Mouse (Mus musculus) thymus, adult 2 months (tissue): Measurements from ENCODE around the gene Ostm1. TPM values are rescaled to one million over a fixed set of nuclear protein-coding genes. Genes with fewer than 3 reads are reported as not detected.
A peak's percentile ranks its signal among the peaks of the same experiment; 100 is the strongest.

Experiments used
- DNase-seq: peaks from one replicate; pipeline ENCODE4 v3.0.0; 2021
- H3K27ac ChIP-seq: fragments of 200-500 bp; 2 replicates; pipeline ENCODE4 v1.5.1; 2012; ENCODE audit warnings: low read length, control low read depth; ENCODE audit not compliant: control insufficient read depth, insufficient read depth
- H3K27me3 ChIP-seq: fragments of 200-500 bp; 2 replicates; pipeline ENCODE4 v1.6.1; 2012; ENCODE audit warnings: mild to moderate bottlenecking, low read length, moderate library complexity, mixed read lengths; ENCODE audit not compliant: control insufficient read depth, insufficient read depth
- H3K36me3 ChIP-seq: fragments of 200-500 bp; 2 replicates; pipeline ENCODE4 v1.6.1; 2012; ENCODE audit warnings: mild to moderate bottlenecking, low read length, moderate library complexity; ENCODE audit not compliant: control insufficient read depth, insufficient read depth
- H3K4me1 ChIP-seq: fragments of 200-500 bp; replicated peaks from 2 replicates; pipeline ENCODE4 v1.6.1; 2012; ENCODE audit warnings: low read length; ENCODE audit not compliant: control insufficient read depth, insufficient read depth
- H3K4me3 ChIP-seq: fragments of 200-500 bp; 2 replicates; pipeline ENCODE4 v1.5.1; 2012; ENCODE audit warnings: mild to moderate bottlenecking, low read length, control low read depth, moderate library complexity; ENCODE audit not compliant: control insufficient read depth, insufficient read depth
- CTCF ChIP-seq: fragments of 200-500 bp; IDR thresholded peaks from 2 replicates; pipeline ENCODE4 v1.5.1; 2012; ENCODE audit warnings: mild to moderate bottlenecking, control low read depth, low read length, moderate library complexity, borderline replicate concordance; ENCODE audit not compliant: control insufficient read depth, poor library complexity, insufficient read depth; ENCODE audit errors: extremely low read depth
- POLR2A ChIP-seq: fragments of 200-500 bp; IDR thresholded peaks from 2 replicates; pipeline ENCODE4 v1.6.1; 2012; ENCODE audit warnings: mild to moderate bottlenecking, low read length, control low read depth, moderate library complexity; ENCODE audit not compliant: control insufficient read depth, poor library complexity, insufficient read depth; ENCODE audit errors: extremely low read depth
- WGBS: fragments of 180-500 bp; shearing (Covaris S2); methylation state at CpG from one replicate; pipeline ENCODE4 v1.1.7; 2018; 5-methylcytosine and 5-hydroxymethylcytosine counted together
- polyA plus RNA-seq: library from polyadenylated mRNA; depleted of rRNA; stranded (reverse); fragments of >200 nt; gene quantifications from 2 replicates; pipeline ENCODE4 v1.2.3, GENCODE M21; 2012

The Ostm1 gene
- polyA plus RNA-seq, 1 experiment, result 63.0 TPM

DNA sequence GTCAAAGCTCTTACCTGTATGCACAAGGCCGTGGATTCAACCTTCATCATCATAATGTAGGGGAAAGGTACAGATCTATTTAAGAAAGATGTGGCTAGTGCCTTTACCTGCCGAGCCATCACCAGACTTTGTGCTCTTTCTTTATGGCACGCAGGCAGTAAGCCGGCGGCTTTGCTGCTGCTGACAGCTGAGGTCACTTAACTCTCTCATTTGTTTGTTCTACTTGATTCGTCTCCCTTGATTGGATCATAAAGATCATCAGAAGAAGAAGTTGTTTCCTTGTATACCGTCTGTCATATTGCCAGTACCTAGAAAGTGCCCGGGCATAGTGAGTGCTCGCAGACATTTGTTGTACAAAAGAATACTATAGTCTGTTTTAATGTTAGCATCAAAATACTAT is 114.8 kb downstream of the Ostm1 start:
- no peaks in the 10 kb centered on the region for H3K27me3 ChIP-seq
- DNase-seq, result peak; percentile 24
- peak overlapping the region; percentile 98 for H3K27ac ChIP-seq
- TF ChIP-seq CTCF (no peak), POLR2A (no peak)
- 70% methylated on average over 9 of the region's 9 CpGs for WGBS
- peak overlapping the region; percentile 20 for H3K4me3 ChIP-seq
- H3K36me3 ChIP-seq, result peaks cover 34% of the 10 kb centered on the region
- peaks cover 26% of the 10 kb centered on the region for H3K4me1 ChIP-seq

DNA sequence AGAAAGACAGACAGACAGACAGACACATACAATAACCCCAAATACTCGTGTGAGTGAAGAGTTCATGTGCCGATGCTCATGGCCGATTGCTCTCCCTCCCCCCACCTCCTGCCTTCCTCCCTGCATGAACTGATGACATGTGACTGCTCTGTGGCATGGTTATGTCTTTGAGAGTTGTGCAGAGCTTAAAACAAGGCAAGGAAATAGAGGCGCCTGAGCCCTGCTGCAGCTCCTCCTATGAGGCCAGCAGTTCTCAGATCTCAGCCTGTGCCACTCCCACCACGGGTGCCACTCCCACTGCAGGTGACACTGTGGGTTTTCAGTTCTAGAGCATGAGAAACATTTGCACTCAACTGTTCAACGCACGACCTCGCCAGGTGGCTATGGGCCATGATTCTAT is 115.4 kb downstream of the Ostm1 start:
- WGBS, result 6% methylated on average over 8 of the region's 8 CpGs
- Histone ChIP-seq H3K36me3 (peaks cover 36% of the 10 kb centered on the region), H3K27me3 (no peaks in the 10 kb centered on the region), H3K4me3 (no peak overlapping the region), H3K4me1 (peaks cover 21% of the 10 kb centered on the region), H3K27ac (peak overlapping the region; percentile 98)
- peak; percentile 92 for DNase-seq
- TF ChIP-seq POLR2A (peak; percentile 74), CTCF (no peak)

DNA sequence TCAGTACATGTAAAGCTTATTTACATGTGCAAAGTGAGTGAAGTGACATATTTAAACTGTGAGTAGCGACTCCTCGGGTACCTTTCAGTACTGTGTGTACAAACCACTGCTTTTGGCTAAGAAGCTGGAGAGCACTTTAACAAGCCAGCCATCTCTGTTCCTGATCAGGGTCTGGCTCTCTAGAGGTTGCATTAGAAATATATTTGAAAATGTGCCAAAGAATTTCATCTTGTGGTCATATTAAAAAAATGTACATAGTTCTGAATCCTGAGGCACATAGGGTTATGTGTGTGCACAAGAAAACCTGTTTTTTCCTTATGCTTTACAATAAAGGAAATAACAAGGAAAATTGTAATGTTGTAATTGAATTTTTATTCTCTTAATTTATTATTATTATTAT is 118.5 kb downstream of the Ostm1 start:
- Histone ChIP-seq H3K4me1 (peaks cover 16% of the 10 kb centered on the region), H3K27ac (peak overlapping the region; percentile 48; the same call in 1 of the 2 replicates), H3K36me3 (peaks cover 44% of the 10 kb centered on the region), H3K27me3 (no peaks in the 10 kb centered on the region), H3K4me3 (no peak overlapping the region)
- TF ChIP-seq CTCF (no peak), POLR2A (no peak)
- no peak for DNase-seq
- WGBS, result 94% methylated on average over 2 of the region's 2 CpGs

DNA sequence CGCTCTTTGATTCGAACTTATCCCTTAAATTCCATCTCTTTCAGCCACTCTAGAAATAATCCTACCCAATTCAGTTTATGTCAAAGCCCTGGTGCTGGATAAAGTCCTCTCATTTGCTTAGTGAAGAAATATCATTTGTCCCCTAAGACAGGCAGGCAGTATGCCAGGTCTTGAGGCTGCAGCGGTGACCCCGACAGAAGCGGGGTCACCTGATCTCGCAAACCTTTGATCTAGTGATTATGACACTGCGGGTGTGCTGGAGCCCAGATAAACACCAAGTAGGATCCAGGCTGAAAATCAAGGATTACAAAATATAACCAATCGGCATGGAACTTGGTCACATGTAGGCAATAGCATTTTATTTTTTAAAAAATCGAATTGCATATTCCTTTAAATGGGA is 131.1 kb downstream of the Ostm1 start:
- H3K27me3 ChIP-seq, result peaks cover 3% of the 10 kb centered on the region; the same call in 1 of the 2 replicates
- TF ChIP-seq CTCF (no peak), POLR2A (no peak)
- WGBS, result 47% methylated on average over 9 of the region's 9 CpGs
- H3K36me3 ChIP-seq, result no peaks in the 10 kb centered on the region
- DNase-seq, result no peak
- no peak overlapping the region for H3K27ac ChIP-seq
- peaks cover 8% of the 10 kb centered on the region for H3K4me1 ChIP-seq
- no peak overlapping the region for H3K4me3 ChIP-seq

GRCm38 (mm10) chr10:42715366-42716035 is 131.9 kb downstream of the Ostm1 start:
- H3K4me1 ChIP-seq, result peaks cover 8% of the 10 kb centered on the region
- no peaks in the 10 kb centered on the region for H3K36me3 ChIP-seq
- TF ChIP-seq POLR2A (no peak), CTCF (no peak)
- DNase-seq, result no peak
- H3K27me3 ChIP-seq, result peaks cover 3% of the 10 kb centered on the region; the same call in 1 of the 2 replicates
- WGBS, result 41% methylated on average over 19 of the region's 19 CpGs
- no peak overlapping the region for H3K27ac ChIP-seq
- H3K4me3 ChIP-seq, result no peak overlapping the region

- Histone ChIP-seq H3K27me3 (no peaks in the 10 kb centered on the region), H3K4me1 (0 out of 2 replicates have a peak, but pooled peaks cover 2% of the 10 kb centered on the region), H3K4me3 (no peak overlapping the region), H3K27ac (no peak overlapping the region), H3K36me3 (no peaks in the 10 kb centered on the region)
- 91% methylated on average over 5 of the region's 5 CpGs for WGBS
- no peak for DNase-seq
- no peak for TF ChIP-seq CTCF
- no peak for TF ChIP-seq POLR2A
These were observed 138.5 kb downstream of the Ostm1 start for GRCm38 (mm10) chr10:42722116-42722515.
